Mouse (Mus musculus): Measurements from ENCODE around the gene Synj2. TPM values are rescaled to one million over a fixed set of nuclear protein-coding genes. Genes with fewer than 3 reads are reported as not detected.
A peak's percentile ranks its signal among the peaks of the same experiment; 100 is the strongest.
"Not testable (repeated sequence)": the region's sequence is repeated elsewhere in the genome, so short reads cannot be mapped to it uniquely, and the experiment has no call there.

The Synj2 gene
- total RNA-seq, 1 experiment from 2014 or later, result 11.4 TPM

DNA sequence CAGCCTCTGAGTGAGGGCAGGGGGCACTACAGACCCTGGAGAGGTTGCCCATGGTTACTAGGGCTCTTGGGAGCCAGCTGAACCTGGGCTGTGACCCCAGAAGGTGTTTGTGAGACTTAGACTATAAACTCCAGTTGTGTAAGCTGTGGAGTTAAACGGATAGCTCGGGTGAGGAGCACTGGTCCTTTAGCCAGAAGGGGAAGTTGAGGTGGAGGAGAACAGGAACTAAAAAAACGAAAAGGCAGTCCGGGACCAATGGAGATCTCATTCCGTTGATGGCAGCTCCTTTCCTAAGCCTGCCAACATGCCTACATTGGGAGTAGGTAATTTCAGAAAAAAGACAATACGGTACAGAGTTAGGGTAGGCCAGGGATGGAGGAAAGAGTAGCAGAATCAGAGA lies 60.3 kb downstream of the Synj2 start:
- DNase-seq, result no peak

DNA sequence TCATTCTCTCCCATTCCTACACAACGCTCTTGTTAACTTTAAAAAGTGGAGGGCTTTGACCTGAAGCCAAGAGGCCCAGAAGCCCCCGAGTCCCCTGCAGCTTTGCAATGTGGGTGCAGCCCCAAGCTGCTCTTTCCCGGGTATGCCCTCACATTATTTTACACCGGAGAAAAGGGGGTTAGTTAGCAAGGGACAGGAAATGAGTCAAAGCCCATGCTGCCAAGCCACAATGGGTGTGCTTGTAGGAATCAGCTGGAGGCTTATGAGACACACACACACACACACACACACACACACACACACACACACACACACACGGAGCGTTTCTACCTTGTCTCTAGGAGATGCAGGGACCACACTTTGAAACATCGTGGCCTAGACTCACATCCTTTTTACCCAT lies 60.8 kb downstream of the Synj2 start:
- DNase-seq, result no peak

DNA sequence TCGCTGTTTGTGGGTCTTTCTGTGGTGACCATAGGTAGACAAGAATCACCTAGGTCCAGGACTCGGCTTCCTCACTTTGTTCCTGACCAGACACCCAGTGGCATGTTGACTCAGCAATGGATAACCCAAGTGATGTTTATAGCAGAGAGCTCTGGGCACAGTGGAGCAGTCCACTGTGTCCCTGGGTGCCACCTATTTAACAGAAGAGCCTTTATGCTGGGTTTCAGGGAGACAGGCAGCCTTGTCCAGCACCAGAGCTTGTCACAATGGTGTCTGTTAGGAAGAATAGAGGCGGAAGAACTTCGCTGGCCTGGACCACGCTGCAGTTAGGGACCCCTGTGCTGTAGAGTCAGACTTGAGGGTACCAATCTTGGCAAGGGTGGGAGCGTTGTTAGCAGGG lies 61.5 kb downstream of the Synj2 start:
- DNase-seq, result no peak

DNA sequence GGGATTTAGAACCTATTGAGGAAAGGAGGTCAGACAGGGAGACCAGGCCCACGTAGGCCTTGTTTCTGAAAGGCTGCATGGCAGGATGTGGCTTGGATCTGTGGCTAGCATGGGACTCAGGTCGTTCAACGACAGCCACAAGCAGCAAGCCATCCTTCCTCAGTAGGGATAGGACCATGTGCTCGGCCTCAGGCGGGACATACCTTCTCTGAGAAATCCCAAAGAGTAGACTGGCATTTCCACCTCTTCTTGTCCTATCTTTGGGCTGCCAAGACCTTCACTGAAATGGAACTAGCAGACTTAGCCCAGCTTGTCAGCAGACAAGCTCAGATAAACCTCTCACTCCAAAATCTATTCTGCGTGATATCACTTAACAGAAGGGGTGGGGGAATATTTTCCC lies 62.6 kb downstream of the Synj2 start:
- no peak for DNase-seq

DNA sequence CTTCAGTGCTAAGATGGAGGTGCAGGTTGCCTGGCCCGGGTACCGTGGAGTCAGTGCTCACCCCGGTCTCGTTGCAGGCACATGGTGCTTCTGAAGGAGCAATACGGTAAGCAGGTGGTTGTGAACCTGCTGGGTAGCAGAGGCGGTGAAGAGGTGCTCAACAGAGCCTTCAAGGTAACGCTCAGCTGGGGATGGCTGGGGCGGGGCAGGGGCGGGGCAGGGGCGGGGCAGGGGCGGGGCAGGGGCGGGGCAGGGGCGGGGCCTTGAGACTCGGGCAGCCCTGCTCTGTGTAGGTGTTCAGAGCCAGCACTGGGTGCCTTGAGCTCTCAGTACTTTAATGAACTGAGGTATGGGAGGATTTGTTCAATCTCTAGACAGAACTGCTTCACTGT lies 64.2 kb downstream of the Synj2 start:
- DNase-seq, result no peak

DNA sequence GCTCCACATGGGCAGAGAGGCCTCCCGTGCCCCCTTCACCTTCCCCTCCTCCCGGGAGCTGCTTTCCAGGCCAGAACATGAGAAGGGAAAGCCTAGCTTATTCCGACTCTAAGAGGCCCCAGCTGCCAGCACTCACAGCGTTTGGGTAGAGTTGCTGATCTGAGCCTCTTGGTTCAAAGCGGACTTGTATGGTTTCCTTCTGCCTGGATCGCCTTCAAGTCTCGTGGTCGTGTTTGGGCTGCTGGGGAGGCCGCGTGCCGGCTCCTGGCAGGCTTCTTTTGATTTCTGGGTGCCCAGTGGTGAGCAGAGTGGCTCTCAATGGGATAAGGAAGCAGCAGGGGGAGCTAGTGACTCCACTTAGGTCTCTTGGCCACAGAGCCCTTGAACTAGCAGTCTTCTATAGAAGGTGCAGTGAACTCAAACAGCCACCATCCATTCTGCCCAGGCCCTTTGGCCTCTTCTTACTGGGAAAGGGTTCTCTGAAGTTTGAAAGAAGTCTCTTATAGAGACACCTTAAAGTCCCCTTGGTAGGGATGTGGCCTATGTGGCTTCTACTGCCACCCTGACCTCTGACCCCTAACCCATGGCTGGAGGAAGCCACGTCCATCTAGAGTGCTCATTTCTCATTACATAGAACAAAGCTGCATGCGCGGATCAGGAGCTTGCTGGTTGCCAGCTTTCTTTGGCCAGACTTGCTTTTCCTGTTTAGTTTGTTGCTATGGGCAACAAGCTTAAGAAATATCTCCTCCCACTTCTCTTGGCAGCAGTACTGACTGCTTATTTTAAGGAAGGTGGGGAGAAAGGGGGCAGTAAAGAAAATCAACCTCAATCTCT lies 64.8 kb downstream of the Synj2 start:
- no peak for DNase-seq

DNA sequence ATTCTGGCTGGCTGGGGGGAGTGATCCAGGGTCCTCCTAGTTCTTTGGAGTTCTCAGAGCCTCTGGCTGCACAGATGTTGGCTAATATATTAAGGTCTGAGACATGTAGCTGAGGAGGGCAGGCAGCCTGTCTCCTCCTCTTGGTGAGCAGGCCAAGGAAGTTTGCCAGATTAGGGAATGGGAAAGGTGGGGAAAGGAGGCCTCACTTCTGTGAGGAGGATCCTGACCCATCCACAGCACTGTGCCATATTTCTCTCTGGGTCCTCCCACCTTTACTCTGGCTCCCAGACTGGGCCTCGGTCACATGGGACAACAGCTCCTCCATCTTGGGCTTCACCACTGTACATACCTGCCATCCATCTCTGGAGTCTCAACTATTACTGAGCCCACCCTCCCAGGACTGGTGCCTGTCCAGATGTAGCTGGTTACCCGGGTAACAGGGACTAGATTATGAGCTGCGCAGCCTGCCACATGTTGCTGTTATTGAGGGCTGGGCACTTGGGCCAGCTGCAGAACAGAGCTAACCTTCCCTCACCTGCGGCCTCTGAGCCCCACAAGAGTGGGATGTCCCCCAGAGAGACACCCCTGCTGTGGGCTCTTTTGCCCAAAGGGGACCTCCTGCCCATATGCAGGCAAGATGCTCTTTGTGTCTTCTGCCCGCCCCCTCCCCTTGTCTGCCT lies 66.2 kb downstream of the Synj2 start:
- DNase-seq, result no peak

DNA sequence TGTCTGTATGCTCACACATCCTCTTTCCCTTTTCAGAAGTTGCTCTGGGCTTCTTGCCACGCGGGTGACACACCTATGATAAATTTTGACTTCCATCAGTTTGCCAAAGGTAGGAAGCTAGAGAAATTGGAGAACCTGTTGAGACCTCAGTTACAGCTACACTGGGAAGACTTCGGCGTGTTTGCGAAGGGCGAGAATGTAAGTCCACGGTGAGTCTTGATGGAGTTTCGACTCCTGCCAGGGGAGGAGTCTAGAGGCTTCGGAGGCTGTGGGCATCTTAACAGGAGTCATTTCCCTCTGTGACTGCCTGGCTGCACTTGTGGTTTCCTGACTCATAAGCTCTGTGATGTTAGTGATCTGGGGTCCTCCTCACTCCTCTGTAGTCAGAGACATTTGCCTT lies 66.8 kb downstream of the Synj2 start:
- no peak for DNase-seq

DNA sequence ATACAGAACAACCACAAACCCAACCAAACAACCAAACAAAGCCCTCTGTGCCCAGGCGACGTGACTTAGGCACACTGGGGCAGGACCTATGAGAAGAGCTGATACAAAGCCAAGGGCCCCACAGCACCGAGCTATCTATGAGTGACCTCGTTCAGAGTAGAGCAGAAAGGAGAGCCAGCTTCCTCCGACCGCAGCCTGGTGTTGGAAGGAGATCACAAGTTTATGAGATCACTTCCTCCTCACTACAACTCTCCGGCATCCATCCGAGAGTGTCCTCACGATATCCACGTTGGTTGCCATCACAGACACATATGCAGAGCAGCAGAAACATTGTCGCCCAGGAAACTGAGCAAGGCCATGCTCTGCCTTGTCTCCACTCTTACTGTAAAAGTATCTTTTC lies 67.5 kb downstream of the Synj2 start:
- DNase-seq, result no peak

DNA sequence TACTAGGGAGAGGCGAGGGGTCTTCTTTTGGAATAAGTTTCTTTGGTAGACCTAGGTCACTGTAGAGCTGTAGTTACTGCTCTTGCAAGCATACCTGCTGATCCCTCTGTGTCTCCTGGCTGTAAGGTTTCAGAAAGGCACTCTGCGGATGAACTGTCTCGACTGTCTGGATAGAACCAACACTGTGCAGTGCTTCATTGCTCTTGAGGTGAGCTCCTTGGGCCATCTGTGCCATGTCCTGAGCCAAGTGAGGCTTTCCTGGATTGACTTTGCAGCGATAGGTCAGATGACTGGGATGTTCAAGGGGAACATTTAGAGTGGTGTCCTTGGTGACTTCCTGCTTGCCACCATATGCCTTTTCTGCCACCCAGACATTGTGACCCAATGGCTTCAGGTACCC lies 68.5 kb downstream of the Synj2 start:
- no peak for DNase-seq

DNA sequence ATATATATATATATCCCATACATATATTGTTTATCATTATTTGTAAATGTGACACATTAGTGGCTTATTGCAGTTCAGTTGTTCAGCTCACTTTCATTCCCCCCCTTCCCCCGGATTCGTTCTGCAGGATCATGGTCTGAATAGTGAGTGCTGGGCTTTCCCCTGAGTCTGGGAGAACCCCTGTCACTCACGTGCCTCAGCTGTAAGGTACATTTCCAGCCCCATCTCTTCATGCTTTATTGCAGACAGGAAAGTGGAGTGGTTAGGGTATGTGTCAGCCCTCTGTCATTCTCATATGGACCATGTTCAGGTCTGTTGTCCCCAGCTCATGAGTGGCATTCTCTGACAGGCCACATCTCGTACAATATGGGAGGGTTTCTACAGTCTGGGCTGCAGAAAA lies 72.0 kb downstream of the Synj2 start:
- DNase-seq, result no peak

DNA sequence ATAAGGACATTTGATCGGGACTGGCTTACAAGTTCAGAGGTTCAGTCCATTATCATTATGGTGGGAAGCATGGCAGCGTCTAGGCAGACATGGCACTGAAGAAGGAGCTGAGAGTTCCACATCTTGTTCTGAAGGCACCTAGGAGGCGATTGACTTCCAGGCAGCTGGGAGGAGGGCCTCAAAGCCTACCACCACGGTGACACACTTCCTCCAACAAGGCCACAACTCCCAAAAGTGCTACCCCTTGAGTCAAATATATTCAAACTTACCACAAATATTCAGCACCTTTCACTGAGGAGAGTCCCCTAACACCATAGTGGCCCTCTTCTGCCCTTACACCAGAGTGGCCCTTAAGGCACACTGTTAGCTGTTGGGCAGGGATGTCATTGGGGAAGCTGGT lies 73.9 kb downstream of the Synj2 start:
- no peak for DNase-seq

DNA sequence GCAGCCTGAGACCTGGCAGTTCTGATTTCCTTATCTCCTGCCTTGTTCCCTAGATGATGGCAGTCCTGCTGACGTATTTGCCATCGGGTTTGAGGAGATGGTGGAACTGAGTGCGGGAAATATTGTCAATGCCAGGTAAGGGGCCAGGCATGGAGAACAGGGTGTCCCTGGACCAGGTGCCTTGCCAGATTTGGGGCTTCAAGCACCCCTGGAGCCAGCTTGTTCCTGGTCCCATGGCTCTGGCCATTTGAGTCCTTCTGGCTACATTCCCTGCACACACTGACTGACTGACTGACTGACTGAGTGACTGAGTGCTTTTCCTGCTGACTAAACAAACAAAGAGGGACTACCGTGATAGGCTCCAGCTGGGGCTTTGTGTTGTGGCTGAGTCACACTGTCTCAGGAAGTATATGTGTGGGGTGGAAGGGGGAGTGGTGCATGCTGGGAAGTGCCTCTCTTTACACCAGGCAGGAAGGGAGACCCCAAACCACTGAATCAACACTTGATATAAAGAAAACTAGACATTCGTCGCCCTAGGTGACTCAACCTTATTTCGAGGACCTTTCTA lies 75.2 kb downstream of the Synj2 start:
- no peak for DNase-seq

DNA sequence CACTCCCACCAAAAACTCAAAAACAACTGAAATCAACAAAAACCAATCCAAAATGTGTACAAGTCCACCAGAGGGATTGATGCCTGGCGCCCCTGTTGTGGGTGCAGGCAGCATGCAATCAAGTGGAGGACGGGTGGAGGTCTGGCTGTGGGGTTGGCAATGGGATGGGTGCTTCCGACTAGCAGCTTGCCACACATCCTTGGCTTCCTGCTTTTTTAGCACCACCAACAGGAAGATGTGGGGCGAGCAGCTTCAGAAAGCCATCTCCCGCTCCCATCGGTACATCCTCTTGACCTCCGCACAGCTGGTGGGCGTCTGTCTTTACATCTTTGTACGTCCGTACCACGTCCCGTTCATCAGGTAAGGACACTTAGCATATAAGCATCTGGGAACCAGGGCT lies 76.2 kb downstream of the Synj2 start:
- DNase-seq, result no peak

DNA sequence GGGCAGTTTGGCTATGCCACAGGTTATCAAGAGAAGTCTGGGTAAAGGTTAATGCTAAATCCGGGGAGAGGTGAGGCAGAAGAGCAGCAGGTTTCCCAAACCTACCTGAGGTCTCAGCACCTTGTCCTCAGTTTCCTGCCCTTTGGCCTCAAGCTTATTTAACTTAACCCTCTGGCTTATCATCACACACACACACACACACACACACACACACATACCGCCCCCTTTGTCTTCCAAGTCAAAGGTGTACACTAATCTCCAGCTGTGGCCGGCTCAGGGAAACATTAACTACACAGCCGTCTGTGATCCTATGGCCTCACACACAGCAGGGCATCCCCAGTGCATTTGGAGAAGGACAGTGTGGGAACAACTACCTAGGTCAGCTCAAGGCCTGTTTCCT lies 77.3 kb downstream of the Synj2 start:
- DNase-seq, result no peak

DNA sequence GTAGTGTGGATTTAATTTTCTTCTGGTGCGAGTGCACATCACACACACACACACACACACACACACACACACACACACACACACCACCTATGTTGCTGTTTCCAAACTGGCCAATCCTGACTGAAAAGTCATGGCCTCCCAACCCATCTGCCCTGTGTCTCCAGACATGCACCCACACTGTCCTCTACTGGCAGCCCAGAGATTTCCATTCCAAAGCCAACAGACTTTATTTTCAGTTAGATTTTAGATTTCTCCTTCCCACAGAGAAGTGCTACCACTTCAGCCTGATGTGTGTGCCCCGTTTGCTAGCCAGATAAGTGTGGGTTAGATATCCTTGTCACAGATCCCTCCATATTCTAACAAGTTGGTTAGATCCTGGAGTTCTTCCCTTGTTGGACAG lies 78.7 kb downstream of the Synj2 start:
- DNase-seq, result peak; percentile 51

DNA sequence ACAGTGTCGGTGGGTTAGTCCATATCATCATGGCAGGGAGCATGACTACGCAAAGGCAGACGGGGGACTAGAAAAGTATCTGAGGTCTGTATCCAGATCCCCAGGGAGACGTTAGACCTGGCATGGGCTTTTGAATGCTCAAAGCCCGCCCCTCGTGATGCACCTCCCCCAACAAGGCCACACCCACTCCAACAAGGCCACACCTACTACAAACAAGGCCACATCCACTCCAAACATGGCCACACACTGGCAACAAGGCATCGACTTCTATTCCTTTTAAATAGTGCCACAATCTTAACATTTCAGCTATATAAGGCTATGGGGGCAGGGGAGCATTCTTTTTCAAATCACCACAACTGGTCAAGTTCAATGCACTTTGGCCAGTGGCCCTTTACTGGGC lies 79.6 kb downstream of the Synj2 start:
- no peak for DNase-seq

DNA sequence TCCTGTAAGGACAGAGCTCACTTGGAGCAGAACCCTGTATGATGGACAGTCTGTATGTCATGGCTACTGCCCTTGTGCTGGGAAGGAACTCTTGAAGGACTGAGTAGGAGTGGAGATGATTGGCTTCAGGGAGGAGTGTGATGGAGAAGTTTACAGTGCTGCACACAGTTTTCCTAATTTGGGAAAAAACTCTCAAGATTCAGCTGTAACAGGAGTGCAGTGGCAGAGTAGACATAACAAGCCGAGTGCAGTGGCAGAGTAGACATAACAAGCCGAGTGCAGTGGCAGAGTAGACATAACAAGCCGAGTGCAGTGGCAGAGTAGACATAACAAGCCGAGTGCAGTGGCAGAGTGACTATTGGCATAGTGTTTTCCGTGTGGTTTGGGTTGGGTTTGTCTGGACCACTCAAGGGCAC lies 80.3 kb downstream of the Synj2 start:
- DNase-seq, result not testable (repeated sequence)

DNA sequence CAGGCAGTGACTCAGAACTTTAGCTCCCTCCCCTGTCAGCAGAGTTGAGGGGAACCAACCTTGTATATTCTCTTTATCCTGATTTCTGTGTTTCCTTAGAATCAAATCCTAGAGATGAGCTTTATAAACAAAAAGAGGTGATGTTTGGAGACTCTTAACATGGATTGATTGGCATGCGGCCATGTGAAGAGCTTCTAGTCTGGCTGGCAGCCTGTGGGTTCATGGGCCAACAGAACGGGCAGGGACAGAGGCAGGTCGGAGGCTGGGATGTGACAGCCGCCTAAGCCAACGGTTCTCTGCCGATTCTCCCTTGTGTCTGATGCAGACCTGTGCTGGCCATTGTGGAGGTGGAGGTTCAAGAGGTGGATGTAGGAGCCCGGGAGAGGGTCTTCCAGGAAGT lies 84.8 kb downstream of the Synj2 start:
- DNase-seq, result no peak

DNA sequence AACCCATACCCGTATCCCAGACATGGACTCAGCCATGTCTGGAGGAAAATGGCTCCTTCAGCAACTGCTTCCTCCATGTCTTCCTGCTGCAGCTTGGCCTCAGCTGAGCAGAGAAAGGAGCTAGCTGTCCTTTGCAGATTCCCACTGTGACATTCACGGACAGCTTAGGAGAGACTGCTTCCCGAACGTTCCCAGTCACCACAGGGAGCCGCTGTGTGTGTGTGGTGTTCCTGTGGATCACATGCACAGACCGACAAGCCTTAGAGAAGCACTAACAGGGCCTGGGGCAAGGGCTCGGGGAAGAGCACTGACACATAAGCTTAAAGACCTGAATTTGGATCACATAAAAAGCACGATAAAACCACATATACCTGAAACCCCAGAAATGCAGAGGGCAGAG lies 94.6 kb downstream of the Synj2 start:
- DNase-seq, result no peak

DNA sequence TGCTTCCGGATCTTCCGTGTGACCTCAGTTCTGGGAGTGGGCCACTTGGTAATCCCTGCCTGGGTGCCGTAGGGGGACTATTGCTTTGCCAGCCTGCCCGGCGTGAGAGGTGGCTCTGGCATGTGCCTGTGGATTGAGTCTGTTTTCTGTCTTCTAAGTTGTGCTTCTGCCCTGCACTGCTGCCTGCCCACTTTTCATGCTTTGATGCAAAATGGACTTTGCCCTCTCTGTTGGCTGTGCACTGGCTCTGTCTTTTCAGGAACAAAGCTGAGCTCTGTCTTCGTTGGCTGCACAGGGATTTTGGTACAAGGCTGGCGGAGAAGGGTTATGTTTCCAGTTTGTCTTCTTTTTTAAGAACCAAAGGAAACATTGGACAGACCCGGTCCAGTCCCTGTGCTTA lies 95.4 kb downstream of the Synj2 start:
- DNase-seq, result no peak

DNA sequence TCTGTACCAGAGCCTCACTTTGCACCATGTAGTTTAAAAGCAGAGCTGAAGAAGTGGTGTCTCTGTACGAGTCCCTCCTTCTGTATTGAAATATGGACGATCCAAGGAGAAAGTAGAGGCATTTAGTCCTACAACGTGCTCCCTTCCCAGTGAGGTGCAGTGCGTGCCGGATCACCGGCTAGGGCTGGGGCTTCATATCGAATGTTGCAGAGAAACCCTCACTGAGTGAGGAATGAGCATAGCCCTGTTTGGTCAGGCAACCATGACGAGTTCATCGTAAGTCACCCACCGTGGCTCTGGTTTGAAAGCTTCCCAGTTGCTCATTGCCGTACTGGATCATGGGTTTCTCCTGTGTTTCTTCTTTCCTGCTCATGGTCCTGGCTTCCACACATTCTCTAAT lies 95.8 kb downstream of the Synj2 start:
- no peak for DNase-seq

DNA sequence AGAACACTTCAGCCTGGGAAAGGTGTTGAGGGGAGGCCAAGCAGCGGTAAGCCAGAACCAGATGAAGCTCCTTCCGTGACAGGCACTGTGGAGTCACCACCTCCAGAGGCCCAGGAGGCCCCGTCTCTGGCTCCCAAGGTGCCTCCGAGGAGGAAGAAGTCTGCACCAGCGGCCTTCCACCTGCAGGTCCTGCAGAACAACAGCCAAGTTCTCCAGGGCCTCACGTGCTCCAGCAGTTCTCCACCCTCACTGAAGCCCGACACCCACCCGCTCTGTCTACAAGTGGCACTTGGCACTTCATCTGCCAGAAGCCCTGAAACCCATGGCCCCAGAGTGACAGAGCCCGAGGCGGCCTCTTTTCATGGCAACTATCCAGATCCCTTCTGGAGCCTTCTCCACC lies 96.4 kb downstream of the Synj2 start:
- no peak for DNase-seq

DNA sequence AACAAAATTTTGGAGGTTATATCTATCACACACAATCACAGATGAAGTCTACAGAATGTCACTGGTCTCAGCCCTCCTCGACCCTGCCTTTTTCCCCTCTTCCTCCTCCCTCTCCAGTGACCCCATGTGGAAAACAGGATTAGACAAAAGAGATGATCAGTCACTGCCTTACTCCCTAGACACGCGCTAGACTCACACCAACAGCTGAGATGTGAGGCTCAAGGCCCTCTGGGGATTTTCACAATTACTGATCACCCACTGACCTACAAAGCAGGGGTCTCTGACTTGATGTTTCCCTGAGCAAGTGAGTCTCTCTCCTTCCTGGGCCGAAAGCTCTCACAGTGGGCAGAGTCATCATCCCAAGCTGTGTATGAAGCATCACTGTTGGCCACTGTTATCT lies 111.7 kb downstream of the Synj2 start:
- DNase-seq, result no peak

All from adrenal gland, postnatal 25 days (tissue).